Mouse (Mus musculus) retina, postnatal 7 days (tissue): ENCODE measurements around the gene Pnma1.
"Not testable (repeated sequence)": the region's sequence is repeated elsewhere in the genome, so short reads cannot be mapped to it uniquely, and the experiment has no call there.

ENCODE experiments used
- DNase-seq: peaks from one replicate; pipeline ENCODE4 v3.0.0-alpha.2; 2012; ENCODE audit warnings: low read depth, low spot score

The Pnma1 gene

DNA sequence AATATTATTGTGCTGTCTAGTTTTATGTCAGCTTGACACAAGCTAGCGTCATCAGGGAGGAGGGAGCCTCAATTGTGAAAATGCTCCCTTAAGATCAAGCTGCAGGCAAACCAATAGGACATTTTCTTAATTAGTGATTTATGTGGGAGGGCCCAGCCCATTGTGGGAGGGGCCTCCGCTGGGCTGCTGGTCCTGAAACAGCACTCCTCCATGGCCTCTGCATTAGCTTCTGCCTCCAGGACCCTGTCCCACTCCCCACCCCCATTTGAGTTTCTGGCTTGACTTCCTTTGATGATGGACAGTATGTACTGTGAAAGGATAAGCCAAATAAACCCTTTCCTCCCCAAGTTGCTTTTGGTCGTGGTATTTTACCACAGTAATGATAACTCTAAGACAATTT, 41.3 kb downstream of the Pnma1 start:
- DNase-seq, result no peak

DNA sequence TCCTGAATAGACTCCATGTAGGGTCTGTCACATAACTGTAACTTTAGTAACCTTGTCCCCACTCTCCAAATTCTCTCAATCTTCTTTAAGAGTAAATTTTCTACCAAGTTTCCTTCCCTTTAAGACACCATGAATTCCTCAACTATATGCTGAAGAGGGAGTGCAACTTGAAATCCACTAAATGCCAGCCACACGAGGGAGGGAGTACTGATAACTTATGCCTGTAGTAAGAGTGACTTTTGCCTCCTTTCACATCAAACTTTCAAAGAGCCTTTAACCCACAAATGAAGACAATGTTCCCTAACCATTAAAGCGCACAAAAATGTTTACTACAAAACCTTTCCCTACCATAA, 46.8 kb downstream of the Pnma1 start:
- no peak for DNase-seq

DNA sequence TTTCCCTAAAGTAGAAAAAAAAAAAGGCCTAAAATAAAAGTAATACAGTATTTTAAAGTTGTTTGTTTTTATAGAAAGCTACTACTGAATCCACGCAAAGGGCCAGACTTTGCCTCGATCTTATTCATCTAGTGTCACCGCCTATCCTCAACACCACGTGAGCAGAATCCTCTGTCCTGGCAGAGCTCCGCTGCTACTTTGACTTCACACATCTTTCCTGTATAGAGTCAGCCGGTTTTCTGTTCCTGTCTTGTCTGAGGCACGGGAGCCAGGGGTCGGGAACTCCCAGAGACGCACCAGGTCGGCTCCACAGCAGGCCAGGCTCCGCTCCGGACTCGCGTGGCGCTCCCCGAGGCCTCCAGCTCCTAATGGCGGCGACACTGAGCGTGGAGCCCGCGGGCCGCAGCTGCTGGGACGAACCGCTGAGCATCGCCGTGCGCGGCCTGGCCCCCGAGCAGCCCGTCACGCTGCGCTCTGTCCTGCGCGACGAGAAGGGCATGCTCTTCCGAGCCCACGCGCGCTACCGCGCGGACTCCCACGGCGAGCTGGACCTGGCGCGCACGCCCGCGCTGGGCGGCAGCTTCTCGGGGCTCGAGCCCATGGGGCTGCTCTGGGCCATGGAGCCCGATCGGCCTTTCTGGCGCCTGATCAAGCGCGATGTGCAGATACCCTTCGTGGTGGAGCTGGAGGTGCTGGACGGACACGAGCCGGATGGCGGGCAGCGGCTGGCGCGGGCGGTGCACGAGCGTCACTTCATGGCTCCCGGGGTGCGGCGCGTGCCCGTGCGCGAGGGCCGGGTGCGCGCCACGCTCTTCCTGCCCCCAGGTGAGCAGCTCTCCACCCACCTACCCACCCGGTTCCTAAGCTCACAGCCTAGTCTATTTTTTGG, 47.4 kb downstream of the Pnma1 start, which contains the start of gene Acot6:
Gene Acot6 (plus strand): TSS at position 51 of the 889 bp plus-strand sequence.
- not testable (repeated sequence) for DNase-seq

DNA sequence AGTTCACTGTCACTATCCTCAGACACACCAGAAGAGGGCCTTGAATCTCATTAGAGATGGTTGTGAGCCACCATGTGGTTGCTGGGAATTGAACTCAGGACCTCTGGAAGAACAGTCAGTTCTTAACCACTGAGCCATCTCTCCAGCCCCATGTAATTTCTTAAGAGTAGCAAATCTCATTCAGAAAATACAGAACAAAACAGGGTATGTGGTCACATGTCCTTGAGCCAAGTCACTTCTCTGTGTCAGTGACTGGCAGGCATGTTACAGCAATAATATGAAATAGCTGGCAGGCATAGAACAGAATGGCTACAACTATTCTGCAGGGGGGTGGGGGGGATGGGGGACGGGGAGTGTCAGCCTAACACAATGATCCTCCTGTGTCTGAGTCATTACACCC, 48.2 kb downstream of the Pnma1 start:
- DNase-seq, result no peak

DNA sequence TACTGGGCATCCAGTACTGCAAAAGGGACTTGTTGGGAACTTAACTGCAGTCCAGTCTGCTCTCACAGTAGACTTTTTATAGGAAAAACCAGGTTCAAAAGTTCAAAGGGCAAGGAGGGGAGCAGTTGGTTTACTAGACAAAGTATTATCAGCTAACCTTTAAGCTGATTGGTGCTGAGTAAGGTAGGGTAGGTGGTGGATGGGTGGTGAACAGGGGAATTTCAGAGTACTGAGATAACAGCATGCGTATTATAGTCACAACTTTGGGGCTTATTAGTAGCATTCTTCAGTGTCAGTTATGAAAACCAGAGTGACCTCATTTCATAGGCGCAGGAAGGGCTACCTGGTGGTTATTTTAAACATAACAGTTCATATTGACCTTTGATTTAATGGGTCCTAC, 48.7 kb downstream of the Pnma1 start:
- no peak for DNase-seq
